Mouse (Mus musculus): ENCODE measurements around the gene Mgme1.

Mgme1 gene

GRCm38 (mm10) chr2:144270507-144271420 is at the start of gene Mgme1, which contains the start of gene Snx5:
Mgme1 (plus strand) TSS chr2:144270663.
Snx5 (minus strand) TSS chr2:144270906.
- in situ Hi-C loops (cut with MboI; ENCODE audit: unreplicated experiment in 2 of 2) = loop anchor here in 1 of 2 experiments (10.0 kb wide), 1 partner anchor 156 kb away; no protein-coding TSS in a partner anchor

- in situ Hi-C loops (cut with MboI; ENCODE audit: unreplicated experiment in 2 of 2) = no loop called here
Observed at GRCm38 (mm10) chr2:144224351-144224750, 46.1 kb upstream of the Mgme1 start.

- in situ Hi-C loops (cut with MboI; ENCODE audit: unreplicated experiment in 2 of 2) = no loop called here
Observed at GRCm38 (mm10) chr2:144226906-144227586, 43.4 kb upstream of the Mgme1 start.

DNA sequence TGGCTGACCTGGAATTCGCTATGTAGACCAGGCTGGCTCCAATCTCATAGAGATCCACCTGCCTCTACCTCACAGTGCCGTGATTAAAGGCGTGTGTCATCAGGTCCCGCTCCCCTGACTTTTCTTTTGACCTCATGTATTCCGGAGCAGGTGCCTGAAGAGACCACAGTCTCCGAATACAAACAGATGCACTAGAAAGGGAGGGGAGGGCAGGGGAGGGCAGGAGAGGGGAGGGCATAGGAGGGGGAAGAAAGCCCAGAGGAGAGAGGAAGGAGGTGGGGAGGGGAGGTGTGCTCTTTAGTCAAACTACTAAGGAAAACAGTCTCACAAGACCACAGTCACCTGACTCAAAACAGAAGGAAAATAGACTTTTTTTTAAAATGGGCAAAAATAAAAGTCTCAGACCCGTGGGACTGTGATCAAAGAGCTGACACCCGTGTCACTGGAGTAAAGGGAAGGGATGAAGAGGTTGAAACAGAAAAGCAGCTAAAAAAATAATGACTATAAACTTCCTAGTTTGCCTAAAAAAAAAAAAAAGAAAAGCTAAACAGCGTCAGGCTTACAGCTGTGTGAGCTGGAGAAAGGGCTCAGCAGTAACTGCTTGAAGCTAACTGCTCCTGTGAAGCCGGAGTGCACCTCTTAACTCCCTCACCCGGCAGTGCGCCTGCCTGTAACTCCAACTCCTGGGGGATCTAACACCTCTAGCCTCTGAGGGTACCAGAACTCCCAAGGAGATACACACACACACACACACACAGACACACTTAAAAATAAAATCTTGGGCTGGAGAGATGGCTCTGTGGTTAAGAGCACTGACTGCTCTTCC is 41.7 kb upstream of the Mgme1 start:
- in situ Hi-C loops (cut with MboI; ENCODE audit: unreplicated experiment in 2 of 2) = no loop called here

DNA sequence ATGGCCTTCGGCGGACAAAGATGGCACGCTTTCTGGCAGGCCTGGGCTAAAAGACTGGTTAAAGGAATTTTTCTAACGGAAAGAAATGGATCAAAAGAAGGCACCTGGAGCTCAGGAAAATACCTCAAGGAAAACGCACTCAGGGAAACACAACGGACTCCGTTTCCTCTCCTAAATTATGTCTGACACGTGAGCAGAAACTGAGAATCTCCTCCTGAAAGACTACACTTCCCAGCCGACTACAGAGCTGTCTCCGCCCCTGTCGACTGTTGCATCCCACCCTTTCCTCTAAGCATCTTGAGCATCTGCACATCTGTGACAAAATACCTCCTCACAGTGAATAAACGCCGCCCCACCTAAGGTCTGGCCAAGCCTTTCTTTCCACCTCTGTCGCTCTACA is 40.8 kb upstream of the Mgme1 start:
- in situ Hi-C loops (cut with MboI; ENCODE audit: unreplicated experiment in 2 of 2) = loop anchor here (5.0 to 10.0 kb wide), 2 partner anchors 38 to 55 kb away; no protein-coding TSS in a partner anchor

GRCm38 (mm10) chr2:144230498-144230897 is 40.0 kb upstream of the Mgme1 start:
- in situ Hi-C loops (cut with MboI; ENCODE audit: unreplicated experiment in 2 of 2) = loop anchor here (5.0 to 10.0 kb wide), 2 partner anchors 37 to 54 kb away; no protein-coding TSS in a partner anchor

DNA sequence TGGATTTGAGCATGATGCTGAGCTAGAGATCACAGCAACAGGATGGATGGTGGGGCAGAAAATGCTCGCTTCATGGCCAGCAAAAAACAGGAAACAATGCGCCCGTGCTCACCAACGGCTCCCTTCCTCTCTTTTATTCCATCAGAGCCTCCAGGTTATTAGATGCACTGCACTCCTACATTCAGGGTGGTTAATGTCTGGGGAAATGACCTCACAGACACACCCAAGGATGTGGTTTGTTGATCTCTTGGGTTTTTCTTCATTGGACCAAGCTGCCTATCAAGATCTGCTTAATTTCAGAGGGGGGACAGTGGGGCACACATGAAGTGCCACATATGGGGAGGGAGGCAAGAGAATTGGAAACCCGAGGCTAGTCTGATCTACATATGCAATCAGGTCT is 39.3 kb upstream of the Mgme1 start:
- in situ Hi-C loops (cut with MboI; ENCODE audit: unreplicated experiment in 2 of 2) = loop anchor here (5.0 to 10.0 kb wide), 2 partner anchors 36 to 54 kb away; no protein-coding TSS in a partner anchor

GRCm38 (mm10) chr2:144233534-144233933 is 36.9 kb upstream of the Mgme1 start:
- in situ Hi-C loops (cut with MboI; ENCODE audit: unreplicated experiment in 2 of 2) = loop anchor here (5.0 to 10.0 kb wide), 2 partner anchors 34 to 51 kb away; no protein-coding TSS in a partner anchor

DNA sequence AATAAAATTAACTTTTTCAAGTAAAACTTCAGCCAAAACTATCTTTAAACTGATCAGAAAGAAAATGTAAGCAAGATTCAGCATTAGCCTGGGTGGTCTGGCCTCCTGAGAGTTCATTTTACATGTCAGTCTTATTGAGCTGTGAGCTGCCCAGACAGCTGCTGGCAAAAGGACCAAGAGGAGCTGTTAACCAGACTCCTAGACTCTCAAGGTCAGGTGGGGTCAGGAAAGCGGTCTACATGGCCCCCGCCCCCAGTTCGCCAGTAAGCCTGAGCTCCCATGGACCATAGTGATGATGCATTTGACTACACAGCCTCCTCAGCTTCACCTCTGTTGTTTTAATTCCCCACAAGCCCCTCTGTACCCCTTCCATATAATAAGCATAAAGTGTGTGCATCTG is 34.7 kb upstream of the Mgme1 start:
- in situ Hi-C loops (cut with MboI; ENCODE audit: unreplicated experiment in 2 of 2) = loop anchor here in 1 of 2 experiments (10.0 kb wide), 1 partner anchor 49 kb away; no protein-coding TSS in a partner anchor

GRCm38 (mm10) chr2:144236791-144237584 is 33.5 kb upstream of the Mgme1 start:
- in situ Hi-C loops (cut with MboI; ENCODE audit: unreplicated experiment in 2 of 2) = loop anchor here in 1 of 2 experiments (10.0 kb wide), 1 partner anchor 48 kb away; no protein-coding TSS in a partner anchor

GRCm38 (mm10) chr2:144238341-144238740 is 32.1 kb upstream of the Mgme1 start:
- in situ Hi-C loops (cut with MboI; ENCODE audit: unreplicated experiment in 2 of 2) = loop anchor here in 1 of 2 experiments (10.0 kb wide), 1 partner anchor 46 kb away; no protein-coding TSS in a partner anchor

- in situ Hi-C loops (cut with MboI; ENCODE audit: unreplicated experiment in 2 of 2) = loop anchor here in 1 of 2 experiments (10.0 kb wide), 1 partner anchor 45 kb away; no protein-coding TSS in a partner anchor
Observed at GRCm38 (mm10) chr2:144239318-144239717, 31.1 kb upstream of the Mgme1 start.

- in situ Hi-C loops (cut with MboI; ENCODE audit: unreplicated experiment in 2 of 2) = no loop called here
Observed at GRCm38 (mm10) chr2:144240095-144240899, 30.2 kb upstream of the Mgme1 start.

GRCm38 (mm10) chr2:144245464-144245863 is 25.0 kb upstream of the Mgme1 start:
- in situ Hi-C loops (cut with MboI; ENCODE audit: unreplicated experiment in 2 of 2) = loop anchor here in 1 of 2 experiments (5.0 kb wide), 1 partner anchor 33 kb away; no protein-coding TSS in a partner anchor

- in situ Hi-C loops (cut with MboI; ENCODE audit: unreplicated experiment in 2 of 2) = loop anchor here in 1 of 2 experiments (5.0 kb wide), 1 partner anchor 34 kb away; no protein-coding TSS in a partner anchor
Observed at GRCm38 (mm10) chr2:144246270-144246669, 24.2 kb upstream of the Mgme1 start.

- in situ Hi-C loops (cut with MboI; ENCODE audit: unreplicated experiment in 2 of 2) = loop anchor here in 1 of 2 experiments (5.0 kb wide), 1 partner anchor 35 kb away; no protein-coding TSS in a partner anchor
Observed at GRCm38 (mm10) chr2:144247337-144247978, 23.0 kb upstream of the Mgme1 start.

GRCm38 (mm10) chr2:144248613-144249376 is 21.7 kb upstream of the Mgme1 start:
- in situ Hi-C loops (cut with MboI; ENCODE audit: unreplicated experiment in 2 of 2) = loop anchor here in 1 of 2 experiments (5.0 kb wide), 1 partner anchor 36 kb away; no protein-coding TSS in a partner anchor

All from v-Abl transformed pro-B cells (cell line).